Mouse (Mus musculus) left cerebral cortex, adult 6 months (tissue): ENCODE results near the gene Gm6377. TPM values are rescaled to one million over a fixed set of nuclear protein-coding genes. Genes with fewer than 3 reads are reported as not detected.

Source experiments
- long read RNA-seq, 2 experiments: library from polyadenylated mRNA; unstranded; transcript quantifications; one replicate each; pipeline ENCODE4 v2.0.0; 2019 to 2020
- polyA plus RNA-seq: library from polyadenylated mRNA; unstranded; fragments of <200 nt; fragmentation: Nextera tagmentation; gene quantifications from 2 replicates; pipeline ENCODE4 v1.2.3, GENCODE M21; 2021

Gm6377 gene
- not detected in 2 replicates for polyA plus RNA-seq
- long read RNA-seq, experiment 1 = 0 reads
- long read RNA-seq, experiment 2 = 0 reads

GRCm38 (mm10) chrX:109196468-109196867 lies at the start of gene Gm6377:
Gene Gm6377, plus strand, starts transcription at chrX:109196756.

Other genes with a start within 250 kb of the Gm6377 start
- gene Hmgn5, start 183.4 kb upstream of the Gm6377 start, polyA plus RNA-seq = 4.0 and 5.3 TPM in 2 replicates
- 55.9 and 69.5 TPM in 2 replicates for gene Sh3bgrl, start 101.4 kb upstream of the Gm6377 start, polyA plus RNA-seq